Mouse (Mus musculus) adrenal gland, adult 10 weeks (tissue): Measurements from ENCODE around the gene Prr27. TPM values are rescaled to one million over a fixed set of nuclear protein-coding genes. Genes with fewer than 3 reads are reported as not detected.

Source experiments
- polyA plus RNA-seq: library from polyadenylated mRNA; stranded (reverse); fragments of 350-450 nt; fragmentation: Illumina TruSeq; extraction: RNeasy Lipid Tissue Mini Kit (QIAGEN cat#74804); gene quantifications from one replicate; pipeline ENCODE4 v1.2.3, GENCODE M21; 2014; ENCODE audit warnings: low read depth, low replicate concordance

Prr27 gene
- polyA plus RNA-seq: not detected

GRCm38 (mm10) chr5:87825386-87825785 is at the start of gene Prr27:
TSS of gene Prr27 (plus strand) at chr5:87825686.

GRCm38 (mm10) chr5:87807782-87808181 is 17.7 kb upstream of the Prr27 start, which contains the start of gene Csn1s2b:
TSS of gene Csn1s2b (plus strand) at chr5:87808082.

GRCm38 (mm10) chr5:87884729-87885128 is 59.2 kb downstream of the Prr27 start, which contains the start of gene Odam:
TSS of gene Odam (plus strand) at chr5:87885029.

Other genes with a start within 250 kb of the Prr27 start
- 0.82 TPM for gene Sult1e1, start 234.1 kb upstream of the Prr27 start, polyA plus RNA-seq
- not detected for gene Csn1s1, start 159.5 kb upstream of the Prr27 start, polyA plus RNA-seq
- gene Csn2, start 126.1 kb upstream of the Prr27 start, polyA plus RNA-seq: not detected
- gene Csn1s2a, start 51.1 kb upstream of the Prr27 start, polyA plus RNA-seq: not detected
- not detected for gene Csn1s2b, start 17.6 kb upstream of the Prr27 start, polyA plus RNA-seq
- gene Odam, start 59.3 kb downstream of the Prr27 start, polyA plus RNA-seq: not detected
- not detected for gene Csn3, start 99.9 kb downstream of the Prr27 start, polyA plus RNA-seq
- gene 2310003L06Rik, start 143.8 kb downstream of the Prr27 start, polyA plus RNA-seq: not detected
- not detected for gene Gm28434, start 143.8 kb downstream of the Prr27 start, polyA plus RNA-seq
- not detected for gene Cabs1, start 153.8 kb downstream of the Prr27 start, polyA plus RNA-seq
- not detected for gene Smr3a, start 176.9 kb downstream of the Prr27 start, polyA plus RNA-seq